Comparison of ENCODE assay signal across 24 mouse cellular contexts in the genomic region with DNA sequence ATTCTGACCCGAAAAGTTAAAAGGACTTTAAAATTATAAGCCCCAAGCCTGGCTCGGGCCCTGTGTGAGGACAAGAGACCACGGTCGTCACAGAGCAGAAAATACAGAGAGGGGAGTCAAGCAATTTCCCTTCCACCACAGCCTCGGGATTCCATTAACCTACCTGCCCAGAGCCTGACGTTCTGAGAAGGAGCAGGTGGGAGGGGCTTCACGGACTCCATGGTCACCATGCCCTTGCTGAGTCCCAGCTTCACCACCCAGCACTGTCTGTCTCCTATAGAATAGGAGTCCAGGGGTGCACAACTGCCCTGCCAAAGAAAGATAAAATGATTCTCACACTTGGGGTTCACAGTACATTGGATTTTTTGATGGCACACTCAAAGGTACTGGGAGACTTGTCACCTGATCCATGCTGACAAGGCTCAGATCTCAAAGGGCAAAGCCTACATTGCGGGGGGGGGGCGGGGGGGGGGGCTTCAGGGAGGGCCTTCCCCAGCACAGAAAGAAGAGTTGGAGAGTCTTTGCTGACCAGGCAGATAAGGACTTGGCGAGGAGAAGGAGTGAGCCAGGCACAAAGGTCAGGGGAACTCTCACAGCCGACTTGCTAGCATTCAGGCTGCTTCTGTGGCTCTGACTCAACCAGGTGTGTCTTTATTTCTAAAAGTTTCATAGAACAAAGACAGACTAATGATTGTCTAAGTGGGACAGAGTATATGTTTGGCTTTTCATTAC.
DNase-seq lines count a peak whose midpoint lies in the region; ATAC-seq and TF ChIP-seq lines count a peak whose summit lies in the region.
"Had no signal": no experiment of that assay in that cellular context is flagged by ENCODE, and none has a peak within 500 bp of the region (broad histone marks: within the 10 kb centered on the region; RNA-seq: fewer than 3 reads in every experiment).

No protein-coding gene starts in this region.

- no peak for TF ChIP-seq POLR2A in kidney, adult 2 months (IDR thresholded peaks at IDR 0.05; ENCODE audit: low read depth, low read length)

- peak; percentile 89 for ATAC-seq in intestine, embryonic 16.5 days
- ATAC-seq in kidney, postnatal 0 days (replicated peaks; ENCODE audit: low FRiP score, low read depth) = peak; percentile 72; the same call in 1 of the 2 replicates
- no peak for ATAC-seq in monocyte, adult 5-6 weeks (replicated peaks; ENCODE audit: insufficient number of reproducible peaks, low FRiP score, low TSS enrichment, poor library complexity, severe bottlenecking)
- ATAC-seq: forebrain, postnatal 0 days had no signal

- H3K4me2 ChIP-seq in intestine, embryonic 16.5 days (ENCODE audit: low read depth, low read length) = peak overlapping the region; percentile 9; the same call in 1 of the 2 replicates
- H3K4me2 ChIP-seq in kidney, postnatal 0 days (ENCODE audit: low read length) = no peak overlapping the region
- H3K4me2 ChIP-seq: embryonic facial prominence, embryonic 13.5 days; heart, embryonic 12.5 days; hindbrain, embryonic 14.5 days; limb, embryonic 13.5 days; liver, embryonic 11.5 days; lung, embryonic 15.5 days; midbrain, embryonic 11.5 days; stomach, embryonic 15.5 days had no signal

- peak overlapping the region; percentile 74 for H3K27ac ChIP-seq in intestine, embryonic 16.5 days (ENCODE audit: low read length)
- peak overlapping the region; percentile 91 for H3K27ac ChIP-seq in kidney, adult 2 months (ENCODE audit: insufficient read depth, low read depth, low read length)
- H3K27ac ChIP-seq in kidney, postnatal 0 days = 0 out of 2 replicates have a peak overlapping the region, but pooled peaks have one; percentile 36
- H3K27ac ChIP-seq: embryonic facial prominence, embryonic 13.5 days; forebrain, embryonic 10.5 days; heart, adult 2 months; hindbrain, embryonic 14.5 days; limb, embryonic 13.5 days; lung, embryonic 15.5 days; stomach, embryonic 15.5 days had no signal

- no peaks in the 10 kb centered on the region; the same call in 1 of the 2 replicates for H3K4me1 ChIP-seq in intestine, embryonic 16.5 days (ENCODE audit: control insufficient read depth, insufficient read depth, low read length)
- H3K4me1 ChIP-seq in kidney, adult 2 months (ENCODE audit: control insufficient read depth, insufficient read depth, low read length) = no peaks in the 10 kb centered on the region
- no peaks in the 10 kb centered on the region for H3K4me1 ChIP-seq in kidney, postnatal 0 days (replicated peaks; ENCODE audit: insufficient read depth, low read length)
- H3K4me1 ChIP-seq: embryonic facial prominence, embryonic 13.5 days; heart, embryonic 12.5 days; limb, embryonic 13.5 days; lung, embryonic 15.5 days; stomach, embryonic 15.5 days had no signal

- peak overlapping the region; percentile 15; the same call in 1 of the 2 replicates for H3K4me3 ChIP-seq in intestine, embryonic 16.5 days (ENCODE audit: low read length)
- H3K4me3 ChIP-seq in kidney, adult 2 months (ENCODE audit: insufficient read depth, low read depth, low read length) = peak overlapping the region; percentile 30
- H3K4me3 ChIP-seq in kidney, postnatal 0 days (replicated peaks; ENCODE audit: low read depth, low read length) = no peak overlapping the region
- H3K4me3 ChIP-seq: embryonic facial prominence, embryonic 13.5 days; forebrain, embryonic 10.5 days; heart, adult 2 months; heart, embryonic 12.5 days; limb, embryonic 13.5 days; lung, embryonic 15.5 days; stomach, embryonic 15.5 days had no signal

- peak overlapping the region; percentile 22; the same call in 1 of the 2 replicates for H3K9ac ChIP-seq in intestine, embryonic 16.5 days (ENCODE audit: low read depth, low read length)
- H3K9ac ChIP-seq in kidney, postnatal 0 days (ENCODE audit: low read depth, low read length) = no peak overlapping the region
- H3K9ac ChIP-seq: embryonic facial prominence, embryonic 13.5 days; forebrain, postnatal 0 days; heart, embryonic 12.5 days; hindbrain, embryonic 14.5 days; limb, embryonic 13.5 days; lung, embryonic 15.5 days; stomach, embryonic 15.5 days had no signal

- TF ChIP-seq CTCF in kidney, adult 2 months (conservative IDR thresholded peaks at IDR 0.05; ENCODE audit: insufficient read depth, insufficient read length, low read depth, low read length) = no peak
- TF ChIP-seq CTCF in kidney, postnatal 0 days (IDR thresholded peaks at IDR 0.05; ENCODE audit: low read depth) = no peak

- peak; percentile 83 for DNase-seq in kidney, adult 2 months
- peak; percentile 13 for DNase-seq in kidney, postnatal 0 days (ENCODE audit: low spot score)
- DNase-seq in yolk sac, embryonic 10.5 days (ENCODE audit: low spot score) = peak; percentile 87
- DNase-seq in urinary bladder, postnatal 36 days (ENCODE audit: low spot score in 2 of 2) = no peak
- DNase-seq in cerebellum, postnatal 14 days = no peak
- DNase-seq: adrenal gland, adult 2 months; B cell, adult 2 months; cerebellum, adult 8-10 months; forebrain, postnatal 0 days; heart, adult 2 months; heart, postnatal 4 days; retina, postnatal 1 day; right cerebral cortex, postnatal 25 days had no signal

- no peaks in the 10 kb centered on the region for H3K9me3 ChIP-seq in intestine, embryonic 16.5 days (ENCODE audit: control insufficient read depth, low read length)
- no peaks in the 10 kb centered on the region for H3K9me3 ChIP-seq in kidney, postnatal 0 days (replicated peaks; ENCODE audit: low read length)
- H3K9me3 ChIP-seq: embryonic facial prominence, embryonic 13.5 days; forebrain, embryonic 10.5 days; heart, embryonic 12.5 days; limb, embryonic 13.5 days; lung, embryonic 15.5 days; stomach, embryonic 15.5 days had no signal

- WGBS in intestine, embryonic 16.5 days = 42% methylated on average over 11 of the region's 11 CpGs
- 35% methylated on average over 11 of the region's 11 CpGs for WGBS in kidney, adult 2 months
- WGBS in kidney, postnatal 0 days = 41% methylated on average over 9 of the region's 11 CpGs

- H3K27me3 ChIP-seq in intestine, embryonic 16.5 days (replicated peaks; ENCODE audit: control insufficient read depth, insufficient read depth, low read length) = no peaks in the 10 kb centered on the region
- no peaks in the 10 kb centered on the region for H3K27me3 ChIP-seq in kidney, adult 2 months (replicated peaks; ENCODE audit: control insufficient read depth, insufficient read depth, low read length)
- no peaks in the 10 kb centered on the region for H3K27me3 ChIP-seq in kidney, postnatal 0 days (ENCODE audit: insufficient read depth, low read length)
- H3K27me3 ChIP-seq: embryonic facial prominence, embryonic 13.5 days; heart, embryonic 12.5 days; limb, embryonic 13.5 days; lung, embryonic 15.5 days; stomach, embryonic 15.5 days had no signal

- H3K36me3 ChIP-seq in intestine, embryonic 16.5 days (ENCODE audit: control insufficient read depth, insufficient read depth, low read length) = no peaks in the 10 kb centered on the region
- H3K36me3 ChIP-seq in kidney, adult 2 months (ENCODE audit: control insufficient read depth, insufficient read depth, low read length) = no peaks in the 10 kb centered on the region
- no peaks in the 10 kb centered on the region for H3K36me3 ChIP-seq in kidney, postnatal 0 days (ENCODE audit: insufficient read depth, low read length)
- H3K36me3 ChIP-seq: embryonic facial prominence, embryonic 13.5 days; forebrain, embryonic 10.5 days; heart, embryonic 12.5 days; limb, embryonic 13.5 days; lung, embryonic 15.5 days; stomach, embryonic 15.5 days had no signal

Comparison
In these comparisons a context has a peak if more than half of its experiments do, and no peak if none do; other contexts are left out.
1. H3K27ac ChIP-seq: peak in every context shown above with its lines; median percentile 91 in kidney, adult 2 months; 74 in intestine, embryonic 16.5 days; 36 in kidney, postnatal 0 days.
2. DNase-seq: peak in kidney, adult 2 months (single experiment), kidney, postnatal 0 days (single experiment) and yolk sac, embryonic 10.5 days (single experiment); none in urinary bladder, postnatal 36 days (0 of 2) and cerebellum, postnatal 14 days (0 of 2).